Mouse (Mus musculus): ENCODE results near the gene Pus10.
"Not testable (repeated sequence)": the region's sequence is repeated elsewhere in the genome, so short reads cannot be mapped to it uniquely, and the experiment has no call there.

The Pus10 gene

DNA sequence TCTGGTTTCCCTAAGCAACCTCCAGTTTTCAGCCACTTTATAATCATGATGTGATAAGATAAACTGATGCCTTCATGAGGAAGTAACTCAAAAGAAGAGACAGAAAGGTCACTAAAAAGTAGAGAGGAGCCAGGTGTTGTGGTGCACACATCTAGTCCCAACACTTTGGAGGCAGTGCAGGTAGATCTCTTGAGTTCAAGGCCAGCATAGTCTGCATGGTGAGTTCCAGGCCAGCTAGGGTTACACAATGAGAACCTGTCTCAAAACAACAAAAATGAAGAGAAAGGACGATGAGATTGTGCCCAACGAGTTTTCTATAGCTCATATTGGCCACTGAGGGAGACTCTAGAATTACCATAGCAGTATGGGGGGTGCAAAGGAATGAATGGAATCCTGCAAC, 33.1 kb downstream of the Pus10 start:
- no peak for DNase-seq

DNA sequence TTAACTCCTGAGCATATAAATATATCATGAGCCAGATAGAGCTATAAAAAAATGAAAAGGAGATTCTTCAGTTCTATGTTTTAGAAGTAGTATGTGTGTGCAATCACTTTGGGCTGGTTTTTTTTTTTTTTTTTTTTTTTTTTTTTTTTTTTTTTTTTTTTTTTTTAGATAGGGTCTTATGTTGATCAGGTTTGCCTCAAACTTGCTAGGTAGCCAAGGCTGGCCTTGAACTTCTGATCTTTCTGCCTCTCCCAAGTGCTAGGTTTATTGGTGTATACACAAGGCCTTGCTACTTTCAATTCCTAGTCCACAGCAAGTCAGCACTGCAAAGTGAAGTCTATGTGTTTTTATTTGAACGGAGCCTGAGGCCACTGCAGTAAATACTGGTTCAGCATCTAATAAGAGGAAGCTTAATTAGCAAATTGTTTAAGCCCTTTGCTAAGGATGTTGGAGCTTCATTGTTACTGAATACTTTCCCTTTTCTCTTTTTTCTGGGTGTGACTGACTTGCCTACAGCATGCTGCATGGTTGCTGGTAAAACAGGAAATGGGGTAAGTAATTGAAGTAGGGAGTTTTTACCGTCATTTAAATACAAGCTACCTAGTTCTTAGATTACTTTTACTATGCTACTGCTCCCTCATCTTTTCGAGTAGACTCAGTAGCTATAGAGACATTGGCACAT, 34.1 kb downstream of the Pus10 start:
- DNase-seq: no peak

- DNase-seq: no peak
Observed at GRCm38 (mm10) chr11:23701831-23702230, 36.4 kb downstream of the Pus10 start.

GRCm38 (mm10) chr11:23704604-23705294, 39.3 kb downstream of the Pus10 start:
- no peak for DNase-seq

DNA sequence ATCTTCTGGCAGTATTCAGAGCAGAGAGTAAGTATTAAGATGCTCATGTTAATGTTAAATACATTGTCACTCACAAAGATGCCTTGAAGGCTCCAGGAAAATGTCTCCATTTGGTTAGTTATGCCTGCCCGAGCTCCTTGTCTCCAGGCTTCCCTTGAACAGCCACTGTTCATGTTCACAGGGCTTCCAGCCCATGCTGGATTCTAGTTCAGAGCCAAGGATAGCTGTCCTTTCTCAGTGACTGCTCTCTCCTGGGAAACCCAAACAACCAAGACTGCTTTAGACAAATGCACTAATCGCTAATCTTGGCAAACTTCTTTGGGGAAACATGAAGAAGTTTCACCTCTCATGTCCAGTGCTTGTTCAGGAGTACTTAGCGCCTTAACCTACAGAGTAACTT, 46.8 kb downstream of the Pus10 start:
- no peak for DNase-seq

DNA sequence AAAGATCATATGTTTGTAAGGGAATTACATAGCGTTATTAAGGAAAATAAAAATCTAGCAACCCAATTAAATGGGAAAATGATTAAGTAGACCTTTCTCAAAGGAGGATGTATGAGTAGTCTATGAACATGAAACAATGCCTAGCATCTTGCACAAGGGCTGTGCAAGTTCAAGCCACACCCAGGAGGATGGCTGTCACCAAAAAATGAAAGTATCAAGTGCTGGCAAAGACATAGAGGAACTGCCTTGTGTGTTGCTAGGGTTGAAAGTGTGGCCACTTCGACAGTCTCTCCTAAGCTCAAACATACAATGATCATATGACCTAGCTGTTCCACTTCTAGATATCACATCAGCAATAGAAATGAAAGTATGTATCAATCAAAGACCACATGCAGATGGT, 53.4 kb downstream of the Pus10 start:
- DNase-seq: no peak

- DNase-seq: no peak
Observed at GRCm38 (mm10) chr11:23719825-23720224, 54.4 kb downstream of the Pus10 start.

GRCm38 (mm10) chr11:23722326-23722725, 56.9 kb downstream of the Pus10 start:
- DNase-seq: no peak

DNA sequence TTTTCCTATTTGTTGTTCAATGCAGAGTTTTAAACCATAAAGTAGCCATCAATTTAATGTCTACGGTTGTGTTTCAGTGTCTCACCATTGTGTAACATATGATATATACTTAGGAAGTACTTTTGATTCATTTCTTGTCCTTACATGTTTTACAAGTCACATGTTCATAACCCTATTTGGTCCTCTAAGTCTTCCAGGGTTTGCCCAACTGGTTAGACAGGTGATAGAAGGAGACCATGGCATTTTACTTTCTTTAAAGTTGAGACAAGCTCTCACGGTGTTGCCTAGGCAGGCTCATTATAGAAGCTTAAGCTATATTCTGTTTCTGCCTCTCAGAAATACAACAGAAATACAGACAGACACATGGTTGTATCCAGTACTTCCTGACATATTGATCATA, 60.4 kb downstream of the Pus10 start:
- DNase-seq: no peak

DNA sequence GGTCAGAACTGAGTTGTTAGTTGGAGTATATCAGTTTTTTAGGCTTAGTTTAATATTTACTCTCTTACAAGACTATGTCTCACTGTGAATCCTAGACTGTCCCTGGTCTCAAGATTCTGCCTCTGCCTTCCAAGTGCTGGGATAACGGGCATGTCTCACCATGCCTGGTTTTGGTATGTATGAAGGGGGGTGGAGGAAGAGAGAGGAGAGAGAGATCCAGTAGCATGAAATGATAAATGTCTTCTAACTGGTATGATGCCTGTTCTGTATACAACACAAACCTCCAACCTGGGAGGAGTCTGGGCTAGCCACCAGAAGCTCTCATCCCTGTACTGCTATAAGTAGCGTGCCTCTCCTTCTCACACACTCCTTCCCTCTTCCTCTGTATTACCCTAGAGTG, 61.0 kb downstream of the Pus10 start:
- no peak for DNase-seq

GRCm38 (mm10) chr11:23728186-23728585, 62.7 kb downstream of the Pus10 start:
- no peak for DNase-seq

GRCm38 (mm10) chr11:23730120-23730519, 64.6 kb downstream of the Pus10 start:
- no peak for DNase-seq

- no peak for DNase-seq
Observed at GRCm38 (mm10) chr11:23732840-23733239, 67.4 kb downstream of the Pus10 start.

DNA sequence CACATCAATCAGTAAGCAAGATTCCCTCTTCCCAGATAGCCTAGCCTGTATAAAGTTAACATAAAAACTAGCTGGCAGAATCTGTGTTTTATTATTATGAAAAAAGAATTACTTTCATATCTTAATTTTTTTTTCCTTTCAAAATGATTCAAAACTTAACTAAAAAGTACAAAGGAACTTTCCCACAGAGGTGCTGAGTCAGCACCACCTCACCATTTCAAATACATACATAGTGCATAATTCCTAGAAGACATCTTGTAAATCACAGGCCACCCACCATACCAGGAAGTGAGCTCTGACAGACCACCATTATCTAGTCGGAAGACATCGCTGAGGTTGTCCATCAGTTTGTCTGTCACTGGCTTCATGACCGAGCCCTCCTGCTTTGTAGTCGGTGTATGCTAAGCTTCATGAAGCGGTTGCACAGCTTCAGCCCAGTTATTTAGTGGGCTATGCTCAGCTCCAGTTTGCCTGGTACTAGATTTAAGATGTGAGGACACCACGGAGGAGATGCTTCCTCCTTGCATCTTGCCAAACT, 69.3 kb downstream of the Pus10 start:
- no peak for DNase-seq

DNA sequence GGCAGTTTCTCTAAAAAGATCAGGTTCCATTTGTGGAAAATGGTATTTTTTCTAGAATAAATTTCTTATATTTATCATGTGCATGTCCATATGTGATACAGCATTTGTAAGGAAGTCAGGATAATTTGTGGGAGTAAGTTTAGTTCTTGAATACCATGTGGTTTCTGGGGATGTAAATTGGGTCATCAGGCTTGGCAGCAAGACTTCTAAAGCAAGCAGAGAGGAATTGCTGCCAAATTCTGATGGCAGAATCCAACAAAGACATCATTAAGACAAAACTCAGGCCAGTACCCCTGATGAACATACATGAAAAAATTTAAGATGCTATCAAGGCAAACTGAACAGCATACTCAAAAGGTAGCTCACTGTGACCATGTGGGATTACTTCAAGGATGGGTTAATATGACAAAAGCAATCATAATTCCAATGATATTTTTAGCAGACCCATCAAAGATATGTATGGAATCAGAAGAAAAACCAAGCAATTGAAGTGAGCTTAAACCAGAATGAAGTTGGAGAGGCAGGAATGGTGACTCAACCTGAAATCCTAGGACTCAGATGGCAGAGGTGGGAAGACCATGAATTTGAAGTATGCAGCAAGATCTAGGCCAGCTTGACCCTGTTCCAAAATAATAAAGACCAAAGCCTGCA, 70.5 kb downstream of the Pus10 start:
- no peak for DNase-seq

- DNase-seq: no peak
Observed at GRCm38 (mm10) chr11:23740895-23741294, 75.4 kb downstream of the Pus10 start.

DNA sequence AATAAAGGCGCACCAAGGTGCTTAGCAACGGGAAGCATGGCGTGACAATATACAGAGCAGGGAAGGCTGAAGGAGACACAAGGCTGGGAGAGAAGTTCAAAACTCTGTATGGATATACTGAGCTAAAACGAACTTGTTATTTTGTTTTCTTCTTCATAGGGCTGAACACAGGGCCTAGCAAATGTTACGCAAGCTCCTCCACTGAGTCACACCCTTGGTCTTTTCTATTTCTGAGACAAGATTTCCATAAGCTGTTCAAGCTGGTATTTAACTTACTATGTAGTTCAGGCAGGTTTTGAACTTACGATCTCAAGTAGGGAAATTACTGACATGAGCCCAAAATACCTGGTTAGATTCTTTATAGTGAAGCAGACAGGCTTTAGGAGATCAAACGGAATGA, 75.9 kb downstream of the Pus10 start:
- no peak for DNase-seq

DNA sequence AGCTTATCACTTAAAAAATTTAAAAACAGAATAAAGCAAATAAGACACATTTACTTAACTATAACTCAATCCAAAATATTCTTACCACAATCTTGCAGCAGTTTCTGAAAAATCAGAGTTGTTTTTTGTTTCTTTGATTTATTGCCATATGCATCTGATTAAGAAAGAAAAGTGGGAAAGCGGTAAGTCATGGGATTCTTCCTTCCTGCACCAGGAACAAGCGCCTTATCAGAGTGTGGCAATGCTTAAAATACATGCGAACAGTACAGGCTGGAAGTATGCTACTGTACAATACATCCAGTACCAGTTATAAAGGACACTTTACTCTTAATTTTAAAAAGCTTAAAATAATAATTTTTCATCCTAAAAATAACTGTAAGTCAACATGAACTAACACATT, 78.9 kb downstream of the Pus10 start:
- no peak for DNase-seq

DNA sequence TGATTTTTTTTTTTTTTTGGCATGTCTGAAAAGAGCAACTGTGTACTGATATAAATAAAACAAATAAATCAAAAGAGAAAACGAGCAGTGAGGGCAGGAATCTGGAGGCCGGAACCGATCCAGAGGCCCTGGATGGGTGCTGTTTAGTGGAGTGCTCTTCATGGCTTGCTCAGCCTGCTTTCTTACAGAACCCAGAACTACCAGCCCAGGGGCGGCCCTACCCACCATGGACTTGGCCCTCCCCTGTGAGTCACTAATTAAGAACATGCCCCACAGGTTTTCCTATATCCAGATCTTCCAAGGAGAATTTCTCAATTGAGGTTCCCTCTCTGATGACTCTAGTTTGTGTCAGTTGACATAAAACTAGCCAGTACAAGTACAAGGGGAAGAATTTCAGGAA, 80.6 kb downstream of the Pus10 start:
- no peak for DNase-seq

DNA sequence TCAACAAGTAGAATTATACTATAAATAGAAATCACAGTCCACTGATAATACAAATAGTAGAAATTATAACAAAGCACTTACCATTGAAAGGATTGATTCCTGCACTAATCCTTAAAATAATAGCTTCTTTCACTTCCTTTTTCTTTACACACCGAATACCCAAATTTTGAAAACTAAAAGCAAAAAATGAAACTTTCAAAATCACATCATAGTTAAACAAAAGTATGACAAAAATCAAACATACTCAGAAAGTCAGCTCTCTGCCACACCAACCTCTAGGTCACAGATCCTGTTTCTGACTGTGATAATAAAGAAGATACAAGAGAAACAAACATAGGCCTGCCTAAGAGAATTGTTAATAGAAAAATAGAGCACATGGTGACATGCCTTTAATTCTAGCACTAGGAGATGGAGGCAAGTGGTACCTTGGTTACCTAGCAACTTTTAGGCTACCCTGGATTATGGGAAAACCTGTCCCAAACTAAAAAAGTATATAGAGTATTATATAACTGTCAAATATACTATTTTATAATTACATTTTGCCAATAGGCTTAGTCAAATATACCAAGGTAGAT, 87.7 kb downstream of the Pus10 start:
- no peak for DNase-seq

GRCm38 (mm10) chr11:23754329-23754728, 88.9 kb downstream of the Pus10 start:
- DNase-seq: no peak

DNA sequence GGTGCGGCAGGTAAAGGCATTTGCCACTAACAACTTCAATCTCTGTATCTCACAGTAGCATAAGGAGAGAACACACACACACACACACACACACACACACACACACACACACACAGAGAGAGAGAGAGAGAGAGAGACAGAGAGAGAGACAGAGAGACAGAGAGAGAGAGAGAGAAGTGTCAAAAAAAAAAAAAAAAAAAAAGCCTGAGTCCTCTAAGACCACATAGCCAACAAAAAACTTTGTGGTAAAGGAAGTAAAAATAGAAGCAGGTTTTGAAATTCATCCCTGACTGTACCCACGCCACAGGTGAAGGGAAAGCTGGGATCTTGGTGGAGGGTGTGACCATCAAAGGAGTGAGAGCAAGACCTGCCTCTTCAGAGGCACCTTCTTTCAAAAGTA, 92.7 kb downstream of the Pus10 start:
- DNase-seq: no peak

DNA sequence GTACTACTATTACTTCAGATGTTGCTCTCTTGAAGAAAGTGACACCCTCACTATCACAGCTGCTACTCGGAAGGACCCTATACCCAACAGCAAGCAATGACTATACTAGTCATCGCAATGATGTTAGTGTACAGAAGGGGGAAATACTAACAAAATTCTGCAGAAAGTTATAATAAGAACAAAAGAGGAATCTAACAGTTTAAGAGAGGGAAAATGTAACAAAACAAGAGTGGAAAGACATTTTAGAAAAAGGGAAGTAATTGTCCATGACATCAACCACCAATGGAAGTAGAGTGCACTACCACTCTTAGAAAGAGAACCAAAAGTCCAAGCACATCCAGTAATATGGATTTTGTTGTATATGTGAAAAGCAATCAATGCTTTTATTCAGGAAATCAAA, 97.2 kb downstream of the Pus10 start:
- DNase-seq: no peak

DNA sequence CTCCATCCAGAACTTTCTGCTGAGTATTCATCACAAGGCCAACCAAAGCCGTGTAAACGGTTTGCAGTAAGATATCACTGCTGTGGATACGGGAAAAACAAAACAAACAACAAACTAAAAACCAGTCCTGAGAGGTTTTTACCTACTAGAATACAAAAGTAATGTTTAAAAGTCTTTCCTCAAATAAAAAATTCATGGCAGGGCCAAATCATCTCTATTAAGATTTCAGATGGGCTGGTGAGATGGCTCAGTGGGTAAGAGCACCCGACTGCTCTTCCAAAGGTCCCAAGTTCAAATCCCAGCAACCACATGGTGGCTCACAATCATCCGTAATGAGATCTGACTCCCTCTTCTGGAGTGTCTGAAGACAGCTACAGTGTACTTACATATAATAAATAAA, 101.9 kb downstream of the Pus10 start:
- DNase-seq: not testable (repeated sequence)
